Mouse (Mus musculus): ENCODE measurements around the gene Sox6.

Sox6 gene

GRCm38 (mm10) chr7:115888561-115888960 is 150.0 kb downstream of the Sox6 start:
- DNase-seq = no peak

DNA sequence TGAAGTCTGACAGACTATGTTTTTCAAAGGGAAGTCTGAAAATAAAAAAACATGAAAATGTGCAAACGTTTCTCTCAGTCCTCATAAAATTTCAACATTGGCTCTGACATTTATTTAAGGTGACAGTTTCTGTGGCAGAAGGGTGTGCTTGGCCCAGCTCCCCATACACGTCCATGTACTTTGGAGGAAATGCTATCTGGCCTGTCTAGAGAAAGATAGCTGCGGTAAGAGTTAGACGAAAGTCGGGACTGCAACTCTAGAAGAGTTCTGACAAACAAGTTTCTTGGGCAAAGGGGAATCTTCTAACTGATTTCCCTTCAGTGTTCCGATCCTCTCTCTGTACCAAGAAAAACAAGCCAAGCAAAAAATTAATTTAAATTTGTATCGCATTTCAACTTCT is 150.5 kb downstream of the Sox6 start:
- no peak for DNase-seq

DNA sequence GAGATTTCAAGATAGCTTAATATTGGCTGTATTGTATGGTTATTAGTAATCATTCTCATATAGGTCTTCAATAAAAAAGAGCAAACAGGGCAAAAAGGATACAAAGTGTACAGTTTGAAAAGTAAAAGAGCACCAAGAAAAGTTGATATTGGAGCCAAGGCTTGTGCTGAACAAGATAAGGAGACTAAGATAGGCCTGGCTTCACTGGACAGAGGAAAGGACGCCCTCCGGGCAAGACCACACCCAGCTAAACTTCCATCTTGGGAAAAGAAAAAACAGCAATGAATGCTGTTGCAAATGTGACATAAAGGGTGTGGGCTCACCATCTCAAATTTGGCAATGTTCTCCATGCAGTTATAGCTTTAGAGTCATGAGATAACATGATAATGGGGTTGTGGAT is 165.7 kb downstream of the Sox6 start:
- DNase-seq = no peak

DNA sequence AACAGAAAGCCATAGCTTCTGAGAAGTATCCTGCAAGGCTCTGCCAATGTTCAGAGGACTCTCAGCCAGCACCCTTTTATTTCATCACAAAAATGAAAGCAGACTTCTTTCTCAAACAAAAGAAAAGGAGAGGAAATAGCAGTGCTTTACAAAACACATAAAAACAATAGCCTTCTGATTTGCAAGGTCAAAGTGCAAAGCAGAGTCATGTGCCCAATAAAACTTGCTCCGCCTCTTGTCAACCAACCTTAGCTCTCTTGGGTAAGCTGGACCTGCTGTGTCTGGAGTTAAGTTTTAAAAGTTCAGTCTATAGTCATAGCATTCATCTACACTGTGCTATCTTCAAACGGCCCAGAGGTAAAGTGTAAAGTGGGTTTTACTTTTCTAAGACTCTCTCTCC is 170.1 kb downstream of the Sox6 start:
- no peak for DNase-seq

- DNase-seq = no peak
Measured at GRCm38 (mm10) chr7:115867518-115868270, 170.9 kb downstream of the Sox6 start.

GRCm38 (mm10) chr7:115866698-115867500 is 171.7 kb downstream of the Sox6 start:
- no peak for DNase-seq

DNA sequence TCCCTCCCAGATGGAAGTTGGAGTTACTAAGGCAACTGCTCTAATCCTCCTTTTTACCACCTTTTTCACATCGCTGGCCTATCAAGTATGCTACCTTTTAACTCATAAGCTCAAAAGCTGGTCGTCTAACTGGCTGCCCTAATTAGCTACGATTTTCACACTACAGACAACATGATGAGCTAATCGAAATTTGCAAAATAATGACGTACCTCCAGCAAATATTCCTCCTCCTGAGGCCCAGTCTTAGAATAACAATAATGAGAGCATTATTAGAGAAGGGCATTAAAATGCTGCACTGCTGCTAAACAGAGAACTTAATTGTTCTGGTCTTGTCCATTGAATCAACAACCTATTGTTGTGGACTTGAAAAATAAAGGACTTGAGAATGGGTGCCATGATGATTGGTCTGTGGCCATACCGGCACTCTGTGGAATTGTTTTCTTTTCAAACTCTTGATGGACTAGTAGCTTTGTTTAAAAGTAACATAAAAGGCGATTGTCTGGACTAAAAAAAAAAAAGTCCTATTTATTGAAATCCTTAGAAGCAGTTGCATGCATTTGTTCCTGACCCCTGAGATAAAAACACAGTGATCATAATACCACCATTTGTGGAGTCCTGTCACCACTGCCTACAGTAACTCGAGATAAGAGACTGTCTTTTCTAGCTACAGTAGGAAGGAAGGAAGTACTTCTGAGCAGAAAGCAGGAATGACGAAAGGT is 172.5 kb downstream of the Sox6 start:
- DNase-seq = no peak

DNA sequence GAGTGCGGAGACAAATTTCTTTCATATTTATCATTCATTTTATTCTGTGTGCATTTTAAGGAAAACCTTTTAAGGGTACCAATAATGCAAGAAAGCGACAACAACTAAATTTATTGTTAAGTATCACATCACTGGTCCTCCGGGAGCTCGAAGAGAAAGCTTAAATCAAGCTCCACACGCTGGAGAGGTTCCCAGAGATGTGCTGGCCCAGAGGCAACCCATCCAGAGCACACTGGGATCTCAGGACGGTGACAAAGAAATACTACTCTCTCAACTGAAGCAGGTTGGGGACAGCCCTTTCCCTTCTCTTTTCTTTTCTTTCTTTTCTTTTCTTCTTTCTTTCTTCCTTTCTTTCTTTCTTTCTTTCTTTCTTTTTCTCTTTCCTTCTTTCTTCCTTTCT is 173.4 kb downstream of the Sox6 start:
- no peak for DNase-seq

GRCm38 (mm10) chr7:115864411-115864810 is 174.2 kb downstream of the Sox6 start:
- no peak for DNase-seq

- DNase-seq = no peak
Measured at GRCm38 (mm10) chr7:115859691-115860401, 178.8 kb downstream of the Sox6 start.

GRCm38 (mm10) chr7:115851131-115851530 is 187.5 kb downstream of the Sox6 start:
- DNase-seq = no peak

- DNase-seq = no peak
Measured at GRCm38 (mm10) chr7:115845791-115846366, 192.7 kb downstream of the Sox6 start.

DNA sequence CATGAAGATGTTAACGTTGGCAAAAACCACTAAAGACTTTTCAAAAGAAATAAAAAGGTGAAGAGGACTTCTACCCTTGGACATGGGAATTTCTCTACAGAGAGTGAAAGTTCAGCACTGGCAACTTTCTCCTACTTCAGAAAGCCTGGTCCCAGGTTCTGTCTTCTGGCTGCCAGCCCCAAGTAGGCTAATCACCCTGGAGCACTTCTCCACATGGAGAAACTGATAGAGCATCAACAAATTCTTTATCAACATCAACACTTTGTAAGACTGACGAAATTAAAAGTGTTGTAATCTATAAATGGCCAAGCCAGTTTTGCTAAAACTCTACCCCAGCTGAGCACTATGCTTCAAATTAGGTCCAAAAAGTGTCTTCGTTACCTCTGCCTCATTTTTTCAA is 193.7 kb downstream of the Sox6 start:
- DNase-seq = no peak

GRCm38 (mm10) chr7:115844431-115844830 is 194.2 kb downstream of the Sox6 start:
- DNase-seq = no peak

- DNase-seq = no peak
Measured at GRCm38 (mm10) chr7:115842251-115842650, 196.3 kb downstream of the Sox6 start.

- DNase-seq = no peak
Measured at GRCm38 (mm10) chr7:115840613-115841012, 198.0 kb downstream of the Sox6 start.

GRCm38 (mm10) chr7:115835005-115835404 is 203.6 kb downstream of the Sox6 start:
- no peak for DNase-seq

GRCm38 (mm10) chr7:115833701-115834100 is 204.9 kb downstream of the Sox6 start:
- no peak for DNase-seq

DNA sequence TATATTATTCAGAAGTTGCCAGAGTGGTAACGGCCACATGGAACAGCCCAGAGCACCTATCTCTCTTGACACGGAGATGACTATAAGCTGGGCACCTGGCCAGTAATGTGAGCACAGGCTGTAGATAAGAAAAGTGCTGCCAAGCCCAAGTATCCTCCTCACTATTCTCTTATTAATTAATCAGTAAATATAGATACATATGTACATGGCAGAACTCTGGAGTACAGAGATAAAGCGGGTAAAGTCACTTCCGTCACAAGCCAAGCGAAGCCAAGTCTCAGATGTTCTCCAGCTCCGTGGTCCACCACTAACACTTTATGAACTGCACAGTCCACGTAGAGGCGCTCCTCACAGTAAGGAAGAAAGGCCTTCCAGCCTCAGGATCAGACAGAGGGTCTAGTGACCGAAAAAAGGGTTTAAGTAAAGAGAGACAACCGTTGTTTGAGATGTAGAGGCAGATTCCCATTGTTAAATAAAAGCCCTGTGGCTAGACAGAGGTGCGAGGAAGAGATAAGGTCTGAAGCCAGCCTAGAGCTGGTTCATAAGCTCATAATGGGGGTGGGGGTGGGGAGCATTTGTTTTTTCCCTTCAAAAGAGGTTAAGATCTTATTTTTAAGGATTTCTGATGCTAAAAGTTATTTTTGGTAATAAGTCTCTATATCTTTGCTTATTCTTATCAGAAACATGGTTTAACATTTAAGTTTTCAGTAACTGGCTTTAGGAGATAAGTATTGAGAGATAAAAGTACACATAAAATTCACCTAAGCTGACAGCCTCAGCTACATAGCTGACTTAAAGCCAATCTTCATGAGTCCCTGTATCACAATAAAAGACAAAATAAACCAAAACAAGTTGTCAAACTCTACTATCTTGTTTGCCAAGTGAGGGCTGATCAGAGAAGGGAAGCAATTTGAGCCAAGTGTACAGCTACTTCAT is 207.4 kb downstream of the Sox6 start:
- DNase-seq = no peak

DNA sequence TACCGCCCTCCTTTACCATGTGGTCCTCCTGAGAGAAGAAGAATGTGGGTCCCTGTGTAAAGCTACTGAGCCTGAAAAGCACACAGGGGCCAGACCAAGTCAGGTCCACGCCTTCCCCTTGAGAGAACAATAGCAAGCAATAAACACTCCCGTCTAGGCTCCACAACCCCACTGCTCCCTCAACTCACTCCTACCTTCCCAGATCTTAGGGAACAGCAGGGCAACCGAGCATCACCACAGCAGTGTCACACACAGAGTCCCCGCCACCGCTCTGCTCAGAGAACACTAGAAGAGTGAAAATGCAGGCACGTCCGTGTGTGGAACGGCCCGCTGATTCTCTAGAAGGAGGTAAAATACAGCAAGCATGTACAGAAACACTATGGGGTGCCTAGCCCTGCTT is 208.2 kb downstream of the Sox6 start:
- no peak for DNase-seq

DNA sequence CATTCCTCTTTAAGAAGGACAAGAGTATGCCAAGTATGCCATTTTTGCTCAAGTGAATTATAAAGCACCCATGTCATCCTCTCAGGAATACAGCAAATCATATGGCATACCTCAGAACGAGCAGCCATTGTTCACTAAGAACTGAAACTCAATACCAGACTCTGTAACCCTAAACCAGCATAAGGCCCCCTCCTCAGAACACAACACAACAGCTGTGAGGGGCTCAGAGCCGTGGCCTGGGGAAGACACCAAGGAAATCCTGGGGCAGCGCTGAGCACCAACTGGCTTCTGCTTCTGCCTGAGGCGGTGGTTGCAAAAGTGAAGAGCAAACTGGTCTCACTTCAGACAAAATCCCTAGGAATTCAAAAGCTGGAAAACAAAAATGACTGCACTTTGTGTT is 208.8 kb downstream of the Sox6 start:
- no peak for DNase-seq

GRCm38 (mm10) chr7:115829260-115829659 is 209.3 kb downstream of the Sox6 start:
- DNase-seq = no peak
